Mouse (Mus musculus) olfactory bulb, adult 2 months (tissue): ENCODE results near the gene Nos1ap. TPM values are rescaled to one million over a fixed set of nuclear protein-coding genes. Genes with fewer than 3 reads are reported as not detected.

ENCODE experiments used
- H3K27ac ChIP-seq: fragments of 200-500 bp; 2 replicates; pipeline ENCODE4 v1.5.1; 2012; ENCODE audit warnings: low read depth, low read length; ENCODE audit not compliant: insufficient read depth
- H3K4me1 ChIP-seq: fragments of 200-500 bp; 2 replicates; pipeline ENCODE4 v1.6.1; 2012; ENCODE audit warnings: low read length; ENCODE audit not compliant: control insufficient read depth, insufficient read depth
- H3K4me3 ChIP-seq: fragments of 200-500 bp; 2 replicates; pipeline ENCODE4 v1.5.1; 2012; ENCODE audit warnings: mild to moderate bottlenecking, low read depth, low read length, moderate library complexity; ENCODE audit not compliant: insufficient read depth
- CTCF ChIP-seq: fragments of 200-500 bp; IDR thresholded peaks from 2 replicates; pipeline ENCODE4 v1.5.1; 2012; ENCODE audit warnings: low read depth, mild to moderate bottlenecking, low read length, moderate library complexity; ENCODE audit not compliant: insufficient read depth
- POLR2A ChIP-seq: fragments of 200-500 bp; IDR thresholded peaks from 2 replicates; pipeline ENCODE4 v1.6.1; 2012; ENCODE audit warnings: mild to moderate bottlenecking, low read depth, low read length, moderate library complexity; ENCODE audit not compliant: insufficient read depth
- WGBS: fragments of 180-500 bp; shearing (Covaris S2); methylation state at CpG from one replicate; pipeline ENCODE4 v1.1.7; 2018; 5-methylcytosine and 5-hydroxymethylcytosine counted together
- polyA plus RNA-seq: library from polyadenylated mRNA; stranded (reverse); fragments of >200 nt; gene quantifications from 2 replicates; pipeline ENCODE4 v1.2.4, GENCODE M21; 2012; ENCODE audit warnings: low replicate concordance; ENCODE audit not compliant: missing spikeins, insufficient read depth, insufficient read length

Nos1ap gene
- polyA plus RNA-seq, 1 experiment = not detected

- Histone ChIP-seq H3K27ac (no peak overlapping the region), H3K4me3 (no peak overlapping the region), H3K4me1 (peaks cover 7% of the 10 kb centered on the region; the same call in 1 of the 2 replicates)
- TF ChIP-seq POLR2A (no peak), CTCF (no peak)
- 89% methylated on average over 10 of the region's 10 CpGs for WGBS
Measured at GRCm38 (mm10) chr1:170360183-170360915, 229.3 kb downstream of the Nos1ap start.

- TF ChIP-seq POLR2A = no peak
- no peak for TF ChIP-seq CTCF
- no peak overlapping the region for H3K4me3 ChIP-seq
- no peak overlapping the region for H3K27ac ChIP-seq
- WGBS = 90% methylated on average over 3 of the region's 3 CpGs
- H3K4me1 ChIP-seq = 0 out of 2 replicates have a peak, but pooled peaks cover 3% of the 10 kb centered on the region
Measured at GRCm38 (mm10) chr1:170353335-170353734, 236.3 kb downstream of the Nos1ap start.

GRCm38 (mm10) chr1:170351080-170351479 lies 238.6 kb downstream of the Nos1ap start:
- Histone ChIP-seq H3K27ac (no peak overlapping the region), H3K4me1 (0 out of 2 replicates have a peak, but pooled peaks cover 3% of the 10 kb centered on the region), H3K4me3 (no peak overlapping the region)
- TF ChIP-seq POLR2A (no peak), CTCF (no peak)

- WGBS = 64% methylated on average over 3 of the region's 3 CpGs
- no peak overlapping the region for H3K4me3 ChIP-seq
- TF ChIP-seq CTCF (no peak), POLR2A (no peak)
- H3K4me1 ChIP-seq = no peaks in the 10 kb centered on the region
- no peak overlapping the region for H3K27ac ChIP-seq
Measured at GRCm38 (mm10) chr1:170346266-170346665, 243.4 kb downstream of the Nos1ap start.

GRCm38 (mm10) chr1:170343906-170344305 lies 245.8 kb downstream of the Nos1ap start:
- no peak for TF ChIP-seq POLR2A
- no peak for TF ChIP-seq CTCF
- WGBS = 95% methylated on average over 4 of the region's 4 CpGs
- no peaks in the 10 kb centered on the region for H3K4me1 ChIP-seq
- H3K27ac ChIP-seq = no peak overlapping the region
- no peak overlapping the region for H3K4me3 ChIP-seq

- H3K4me3 ChIP-seq = no peak overlapping the region
- WGBS = 71% methylated on average over 8 of the region's 8 CpGs
- no peak overlapping the region for H3K27ac ChIP-seq
- H3K4me1 ChIP-seq = no peaks in the 10 kb centered on the region
- TF ChIP-seq POLR2A (no peak), CTCF (no peak)
Measured at GRCm38 (mm10) chr1:170343081-170343480, 246.6 kb downstream of the Nos1ap start.

- TF ChIP-seq CTCF (no peak), POLR2A (no peak)
- WGBS = 97% methylated on average over 3 of the region's 3 CpGs
- Histone ChIP-seq H3K27ac (no peak overlapping the region), H3K4me3 (no peak overlapping the region), H3K4me1 (no peaks in the 10 kb centered on the region)
Measured at GRCm38 (mm10) chr1:170339943-170340342, 249.7 kb downstream of the Nos1ap start.

- Histone ChIP-seq H3K4me1 (peaks cover 5% of the 10 kb centered on the region; the same call in 1 of the 2 replicates), H3K27ac (no peak overlapping the region), H3K4me3 (no peak overlapping the region)
- TF ChIP-seq CTCF = no peak
- no peak for TF ChIP-seq POLR2A
- 73% methylated on average over 4 of the region's 4 CpGs for WGBS
Measured at GRCm38 (mm10) chr1:170332775-170333174, 256.9 kb downstream of the Nos1ap start.

GRCm38 (mm10) chr1:170331926-170332325 lies 257.7 kb downstream of the Nos1ap start:
- TF ChIP-seq POLR2A (no peak), CTCF (no peak)
- Histone ChIP-seq H3K27ac (no peak overlapping the region), H3K4me1 (peaks cover 5% of the 10 kb centered on the region; the same call in 1 of the 2 replicates), H3K4me3 (no peak overlapping the region)
- WGBS = 87% methylated on average over 6 of the region's 6 CpGs
